ENCODE assay signal across 26 mouse cellular contexts in genomic region chr14:120539626-120540025, GRCm38 (mm10).
DNase-seq lines count a peak whose midpoint lies in the region; ATAC-seq and TF ChIP-seq lines count a peak whose summit lies in the region.
"Had no signal": no experiment of that assay in that cellular context is flagged by ENCODE, and none has a peak within 500 bp of the region (broad histone marks: within the 10 kb centered on the region; RNA-seq: fewer than 3 reads in every experiment).

No protein-coding gene starts in this region.

- no peak overlapping the region for H3K4me3 ChIP-seq in heart, embryonic 14.5 days (ENCODE audit: control insufficient read depth in 1 of 2, insufficient read depth in 1 of 2, low read depth in 1 of 2, low read length in 2 of 2)
- H3K4me3 ChIP-seq in liver, embryonic 11.5 days (ENCODE audit: low read depth, low read length) = no peak overlapping the region
- H3K4me3 ChIP-seq in stomach, embryonic 14.5 days (ENCODE audit: low read depth, low read length) = no peak overlapping the region
- H3K4me3 ChIP-seq in stomach, postnatal 0 days (ENCODE audit: low read depth, low read length) = no peak overlapping the region
- H3K4me3 ChIP-seq: forebrain, embryonic 13.5 days; hindbrain, embryonic 12.5 days; lung, embryonic 15.5 days; neural tube, embryonic 15.5 days; stomach, embryonic 15.5 days had no signal

- no peaks in the 10 kb centered on the region for H3K9me3 ChIP-seq in heart, embryonic 14.5 days (ENCODE audit: control insufficient read depth, low read length)
- no peaks in the 10 kb centered on the region for H3K9me3 ChIP-seq in liver, embryonic 11.5 days (ENCODE audit: control insufficient read depth, low read length)
- no peaks in the 10 kb centered on the region for H3K9me3 ChIP-seq in stomach, embryonic 14.5 days (ENCODE audit: control insufficient read depth, low read depth, low read length)
- H3K9me3 ChIP-seq in stomach, postnatal 0 days (ENCODE audit: control insufficient read depth, low read length) = no peaks in the 10 kb centered on the region
- H3K9me3 ChIP-seq: forebrain, embryonic 13.5 days; hindbrain, embryonic 12.5 days; lung, embryonic 15.5 days; neural tube, embryonic 15.5 days; stomach, embryonic 15.5 days had no signal

- H3K27me3 ChIP-seq in heart, embryonic 14.5 days (ENCODE audit: control insufficient read depth, insufficient read depth, low read length) = no peaks in the 10 kb centered on the region
- H3K27me3 ChIP-seq in liver, embryonic 11.5 days (replicated peaks; ENCODE audit: control insufficient read depth, insufficient read depth, low read length) = no peaks in the 10 kb centered on the region
- H3K27me3 ChIP-seq in stomach, embryonic 14.5 days (ENCODE audit: control insufficient read depth, insufficient read depth, low read length) = no peaks in the 10 kb centered on the region
- no peaks in the 10 kb centered on the region for H3K27me3 ChIP-seq in stomach, postnatal 0 days (ENCODE audit: control insufficient read depth, insufficient read depth, low read length)
- H3K27me3 ChIP-seq: CH12.LX; forebrain, embryonic 13.5 days; hindbrain, embryonic 12.5 days; lung, embryonic 15.5 days; neural tube, embryonic 15.5 days; stomach, embryonic 15.5 days had no signal

- TF ChIP-seq EP300 in stomach, postnatal 0 days (optimal IDR thresholded peaks at IDR 0.05) = no peak

- TF ChIP-seq CTCF in stomach, postnatal 0 days (IDR thresholded peaks at IDR 0.05; ENCODE audit: low read depth) = no peak

- H3K4me2 ChIP-seq in heart, embryonic 14.5 days (ENCODE audit: low read length) = no peak overlapping the region
- H3K4me2 ChIP-seq in liver, embryonic 11.5 days = no peak overlapping the region
- no peak overlapping the region for H3K4me2 ChIP-seq in stomach, embryonic 14.5 days (replicated peaks; ENCODE audit: low read depth, low read length)
- no peak overlapping the region for H3K4me2 ChIP-seq in stomach, postnatal 0 days (replicated peaks; ENCODE audit: low read depth)
- H3K4me2 ChIP-seq: forebrain, embryonic 13.5 days; heart, embryonic 11.5 days; hindbrain, embryonic 12.5 days; lung, embryonic 15.5 days; neural tube, embryonic 15.5 days; stomach, embryonic 15.5 days had no signal

- peaks cover 4 to 6% of the 10 kb centered on the region in 2 experiments; a peak in 3 of 4 replicates for H3K4me1 ChIP-seq in heart, embryonic 14.5 days (ENCODE audit: control insufficient read depth in 2 of 2, insufficient read depth in 2 of 2, low read length in 2 of 2)
- H3K4me1 ChIP-seq in liver, embryonic 11.5 days (replicated peaks; ENCODE audit: control insufficient read depth, insufficient read depth, low read length) = no peaks in the 10 kb centered on the region
- 0 out of 2 replicates have a peak, but pooled peaks cover 3% of the 10 kb centered on the region for H3K4me1 ChIP-seq in stomach, embryonic 14.5 days (ENCODE audit: control insufficient read depth, insufficient read depth, low read length)
- no peaks in the 10 kb centered on the region for H3K4me1 ChIP-seq in stomach, postnatal 0 days (replicated peaks; ENCODE audit: control insufficient read depth, insufficient read depth)
- H3K4me1 ChIP-seq: forebrain, embryonic 13.5 days; stomach, embryonic 15.5 days had no signal

- H3K27ac ChIP-seq in heart, embryonic 14.5 days (replicated peaks in 1 of 2; ENCODE audit: control insufficient read depth in 1 of 2, insufficient read depth in 1 of 2, low read depth in 2 of 2, low read length in 2 of 2) = no peak overlapping the region
- H3K27ac ChIP-seq in liver, embryonic 11.5 days (ENCODE audit: low read depth, low read length) = no peak overlapping the region
- no peak overlapping the region for H3K27ac ChIP-seq in stomach, embryonic 14.5 days (ENCODE audit: low read length)
- H3K27ac ChIP-seq in stomach, postnatal 0 days (replicated peaks) = no peak overlapping the region
- H3K27ac ChIP-seq: forebrain, embryonic 13.5 days; hindbrain, embryonic 12.5 days; lung, embryonic 15.5 days; neural tube, embryonic 15.5 days; stomach, embryonic 15.5 days had no signal

- H3K36me3 ChIP-seq in heart, embryonic 14.5 days (ENCODE audit: control insufficient read depth, insufficient read depth, low read length) = no peaks in the 10 kb centered on the region
- H3K36me3 ChIP-seq in liver, embryonic 11.5 days (ENCODE audit: control insufficient read depth, insufficient read depth, low read length) = no peaks in the 10 kb centered on the region
- no peaks in the 10 kb centered on the region for H3K36me3 ChIP-seq in stomach, embryonic 14.5 days (ENCODE audit: control insufficient read depth, insufficient read depth, low read length)
- no peaks in the 10 kb centered on the region for H3K36me3 ChIP-seq in stomach, postnatal 0 days (ENCODE audit: control insufficient read depth, insufficient read depth, low read length)
- H3K36me3 ChIP-seq: hindbrain, embryonic 12.5 days; lung, embryonic 15.5 days; neural tube, embryonic 15.5 days; stomach, embryonic 15.5 days had no signal

- DNase-seq in heart, adult 9 months (ENCODE audit: low spot score in 2 of 2) = no peak
- peak; percentile 19 for DNase-seq in liver, embryonic 11.5 days (ENCODE audit: low spot score)
- no peak for DNase-seq in liver
- DNase-seq in stomach, postnatal 0 days (ENCODE audit: low spot score) = no peak
- DNase-seq in layer of hippocampus, adult 11-12 months (ENCODE audit: low spot score) = no peak
- DNase-seq in cerebellum, postnatal 36 days = no peak
- DNase-seq: adrenal gland, adult 2 months; cerebellum, adult 11 months; cerebellum, postnatal 10 days; heart, postnatal 14 days; left cerebral cortex, postnatal 4 days; lung, postnatal 36 days; right cerebral cortex, adult 18-20 months; right cerebral cortex, postnatal 4 days; thymus, adult 18-20 months; thymus, postnatal 4 days had no signal

- no peak overlapping the region for H3K9ac ChIP-seq in heart, embryonic 14.5 days (ENCODE audit: low read length)
- no peak overlapping the region for H3K9ac ChIP-seq in liver, embryonic 11.5 days (ENCODE audit: low read depth, low read length)
- H3K9ac ChIP-seq in stomach, embryonic 14.5 days (replicated peaks; ENCODE audit: low read depth, low read length) = no peak overlapping the region
- no peak overlapping the region for H3K9ac ChIP-seq in stomach, postnatal 0 days (ENCODE audit: low read length)
- H3K9ac ChIP-seq: forebrain, embryonic 13.5 days; hindbrain, embryonic 12.5 days; lung, embryonic 15.5 days; neural tube, embryonic 15.5 days; stomach, embryonic 15.5 days had no signal

- 68% methylated on average over 3 of the region's 3 CpGs for WGBS in heart, embryonic 14.5 days
- 63% methylated on average over 3 of the region's 3 CpGs for WGBS in liver, embryonic 11.5 days
- 41% methylated on average over 3 of the region's 3 CpGs for WGBS in stomach, embryonic 14.5 days
- WGBS in stomach, postnatal 0 days = 45% methylated on average over 3 of the region's 3 CpGs

- 0 out of 2 replicates have a peak, but pooled peaks have one; percentile 37 for ATAC-seq in heart, embryonic 14.5 days (ENCODE audit: insufficient number of reproducible peaks, insufficient read depth, low FRiP score, low read depth)
- ATAC-seq in liver, embryonic 11.5 days (replicated peaks; ENCODE audit: low FRiP score) = no peak
- ATAC-seq in stomach, embryonic 14.5 days (ENCODE audit: insufficient number of reproducible peaks, insufficient read depth, low FRiP score, low read depth) = 0 out of 2 replicates have a peak, but pooled peaks have one; percentile 26
- no peak for ATAC-seq in stomach, postnatal 0 days (ENCODE audit: low FRiP score, low TSS enrichment)
- ATAC-seq: intestine, postnatal 0 days had no signal

Comparison
In these comparisons a context has a peak if more than half of its experiments do, and no peak if none do; other contexts are left out.
1. ATAC-seq: peak in heart, embryonic 14.5 days (single experiment) and stomach, embryonic 14.5 days (single experiment); none in liver, embryonic 11.5 days (single experiment) and stomach, postnatal 0 days (single experiment).